Mouse (Mus musculus) CH12.LX (cell line): Measurements from ENCODE around the gene Wdr90. TPM values are rescaled to one million over a fixed set of nuclear protein-coding genes. Genes with fewer than 3 reads are reported as not detected.

Experiments used
- DNase-seq: peaks from one replicate; pipeline ENCODE4 v3.0.0-alpha.2; 2013; ENCODE audit errors: extremely low read depth
- H3K27ac ChIP-seq: 2 replicates; pipeline ENCODE4 v1.5.1; 2012; ENCODE audit warnings: low read depth, mild to moderate bottlenecking, control low read depth, moderate library complexity; ENCODE audit not compliant: insufficient read depth
- H3K27me3 ChIP-seq: replicated peaks from 2 replicates; pipeline ENCODE3; 2012; ENCODE audit warnings: inconsistent platforms
- H3K36me3 ChIP-seq, 2 experiments: replicated peaks in 1 of 2; 2 replicates each; pipeline versions ENCODE3 to v1.6.1; 2012; ENCODE audit warnings: inconsistent platforms in 1 of 2, low read length in 1 of 2, mild to moderate bottlenecking in 1 of 2, mixed read lengths in 1 of 2, moderate library complexity in 1 of 2; ENCODE audit not compliant: control insufficient read depth in 1 of 2, insufficient read depth in 1 of 2
- H3K4me1 ChIP-seq, 2 experiments: 2 replicates each; pipeline ENCODE4 v1.6.1; 2012; ENCODE audit warnings: inconsistent platforms in 1 of 2, moderate library complexity in 1 of 2; ENCODE audit not compliant: insufficient read depth in 2 of 2, control insufficient read depth in 1 of 2
- H3K4me2 ChIP-seq: 2 replicates; pipeline ENCODE4 v1.6.1; 2012; ENCODE audit warnings: low read depth, mild to moderate bottlenecking, control low read depth; ENCODE audit not compliant: poor library complexity, insufficient read depth, severe bottlenecking
- H3K4me3 ChIP-seq, 3 experiments: fragments of 150-350 bp in 1 of 3; sonication (generic) in 1 of 3; replicated peaks in 1 of 3; 2 replicates each; pipeline versions ENCODE3 to v1.5.1; 2011 to 2012; ENCODE audit warnings: low read depth in 2 of 3, low read length in 2 of 3, mild to moderate bottlenecking in 2 of 3, moderate library complexity in 2 of 3, control low read depth in 1 of 3, improper control_type of control experiment in 1 of 3, inconsistent platforms in 1 of 3, mixed read lengths in 1 of 3; ENCODE audit not compliant: poor library complexity in 1 of 3
- H3K79me2 ChIP-seq: replicated peaks from 2 replicates; pipeline ENCODE4 v1.6.1; 2012; ENCODE audit warnings: mild to moderate bottlenecking, moderate library complexity; ENCODE audit not compliant: control insufficient read depth, poor library complexity, insufficient read depth, severe bottlenecking; ENCODE audit errors: extremely low read depth
- H3K9ac ChIP-seq: 2 replicates; pipeline ENCODE4 v1.6.1; 2012; ENCODE audit warnings: low read depth, mild to moderate bottlenecking, control low read depth, moderate library complexity; ENCODE audit not compliant: insufficient read depth
- H3K9me3 ChIP-seq: replicated peaks from 2 replicates; pipeline ENCODE3; 2012; ENCODE audit warnings: low read length, inconsistent platforms, mixed read lengths
- BHLHE40 ChIP-seq: IDR thresholded peaks from 2 replicates; pipeline ENCODE4 v1.6.1; 2011; ENCODE audit warnings: mild to moderate bottlenecking, low read depth, low read length, improper control_type of control experiment
- ELF1 ChIP-seq: IDR thresholded peaks from 2 replicates; pipeline ENCODE4 v1.6.1; 2014; ENCODE audit warnings: low read depth, mild to moderate bottlenecking, inconsistent platforms, low read length, improper control_type of control experiment
- MAFK ChIP-seq: IDR thresholded peaks from 2 replicates; pipeline ENCODE4 v1.6.1; 2011; ENCODE audit warnings: low read length, improper control_type of control experiment; ENCODE audit not compliant: insufficient replicate concordance
- MAZ ChIP-seq: IDR thresholded peaks from 2 replicates; pipeline ENCODE4 v1.6.1; 2012; ENCODE audit warnings: low read depth, mild to moderate bottlenecking, inconsistent platforms, low read length, improper control_type of control experiment, moderate library complexity
- MXI1 ChIP-seq: IDR thresholded peaks from 2 replicates; pipeline ENCODE4 v1.6.1; 2011; ENCODE audit warnings: mild to moderate bottlenecking, low read depth, low read length, improper control_type of control experiment
- NRF1 ChIP-seq: IDR thresholded peaks from 2 replicates; pipeline ENCODE4 v1.6.1; 2014; ENCODE audit warnings: low read depth, mild to moderate bottlenecking, inconsistent platforms, low read length, improper control_type of control experiment, moderate library complexity
- POLR2AphosphoS2 ChIP-seq: IDR thresholded peaks from 2 replicates; pipeline ENCODE4 v1.6.1; 2011; ENCODE audit warnings: low read depth, low read length, improper control_type of control experiment
- RAD21 ChIP-seq: IDR thresholded peaks from 2 replicates; pipeline ENCODE4 v1.6.1; 2011; ENCODE audit warnings: low read depth, mild to moderate bottlenecking, low read length, improper control_type of control experiment, moderate library complexity
- SIN3A ChIP-seq: IDR thresholded peaks from 2 replicates; pipeline ENCODE4 v1.6.1; 2012; ENCODE audit warnings: low read length, improper control_type of control experiment, inconsistent platforms
- SMC3 ChIP-seq: IDR thresholded peaks from 2 replicates; pipeline ENCODE4 v1.6.1; 2011; ENCODE audit warnings: low read depth, low read length, improper control_type of control experiment
- USF1 ChIP-seq: IDR thresholded peaks from 2 replicates; pipeline ENCODE4 v1.6.1; 2014; ENCODE audit warnings: low read depth, mild to moderate bottlenecking, inconsistent platforms, low read length, improper control_type of control experiment
- USF2 ChIP-seq: conservative IDR thresholded peaks from 2 replicates; pipeline ENCODE4 v1.6.1; 2011; ENCODE audit warnings: low read depth, low read length, improper control_type of control experiment
- ZMIZ1 ChIP-seq: IDR thresholded peaks from 2 replicates; pipeline ENCODE4 v1.6.1; 2012; ENCODE audit warnings: low read depth, mild to moderate bottlenecking, inconsistent platforms, low read length, improper control_type of control experiment
- dilution Hi-C: fragments of 300-500 bp; cut with MboI; formaldehyde crosslinking; loops from 2 replicates; pipeline ENCODE4 v1.14.3; 2020; ENCODE audit warnings: low sequenced_read_pairs; ENCODE audit not compliant: extremely low pct_unique_long_range_greater_than_20kb, extremely low pct_ligation_motif_present
- in situ Hi-C: fragments of 300-500 bp; cut with MboI; formaldehyde crosslinking; loops from 3 replicates; pipeline ENCODE4 v1.14.3; 2019; ENCODE audit warnings: low sequenced_read_pairs, low pct_ligation_motif_present, low pct_unique_long_range_greater_than_20kb, mixed read lengths
- polyA plus RNA-seq: library from polyadenylated mRNA; unstranded; fragments of >175 nt; gene quantifications from 2 replicates; pipeline ENCODE4 v1.2.1, GENCODE M21; 2012; ENCODE audit warnings: low read depth; ENCODE audit not compliant: insufficient read length
- total RNA-seq, 2 experiments: library from RNA; depleted of rRNA; stranded (reverse); fragments of 300-350 nt in 1 of 2; fragments of >200 nt in 1 of 2; gene quantifications; 2 replicates each; pipeline ENCODE4 v1.2.3; 2012 to 2014

Gene Wdr90
- total and polyA plus RNA-seq, 3 experiments, result 16.0 to 38.0 (median 23.8) TPM

DNA sequence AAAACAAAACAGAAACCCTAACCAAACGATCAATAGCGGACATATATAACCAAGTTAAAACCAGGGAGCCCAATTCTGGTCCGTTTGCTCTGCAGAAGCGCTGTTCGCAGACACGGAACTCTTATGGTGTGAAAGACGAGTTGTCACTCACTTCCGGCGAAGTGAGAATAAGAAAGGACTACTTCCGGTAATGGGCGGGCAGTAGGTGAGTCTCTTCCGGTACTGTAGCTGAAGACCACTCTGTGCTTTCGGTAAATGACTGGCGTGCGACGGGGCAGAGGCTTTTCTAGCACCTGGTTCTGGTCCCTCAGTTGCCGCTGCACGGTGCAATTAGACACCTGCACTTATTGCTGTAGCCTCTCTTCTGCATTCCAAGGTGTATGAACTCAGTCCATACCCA lies 37.8 kb downstream of the Wdr90 start, which contains the start of gene Wdr24 (continued):
- TF ChIP-seq SIN3A (0 out of 2 replicates have a peak, but pooled peaks have one; percentile 43), POLR2AphosphoS2 (no peak), BHLHE40 (no peak), MAFK (no peak), USF2 (no peak), ZMIZ1 (no peak), ELF1 (peak; percentile 91), RAD21 (no peak), MXI1 (no peak)

DNA sequence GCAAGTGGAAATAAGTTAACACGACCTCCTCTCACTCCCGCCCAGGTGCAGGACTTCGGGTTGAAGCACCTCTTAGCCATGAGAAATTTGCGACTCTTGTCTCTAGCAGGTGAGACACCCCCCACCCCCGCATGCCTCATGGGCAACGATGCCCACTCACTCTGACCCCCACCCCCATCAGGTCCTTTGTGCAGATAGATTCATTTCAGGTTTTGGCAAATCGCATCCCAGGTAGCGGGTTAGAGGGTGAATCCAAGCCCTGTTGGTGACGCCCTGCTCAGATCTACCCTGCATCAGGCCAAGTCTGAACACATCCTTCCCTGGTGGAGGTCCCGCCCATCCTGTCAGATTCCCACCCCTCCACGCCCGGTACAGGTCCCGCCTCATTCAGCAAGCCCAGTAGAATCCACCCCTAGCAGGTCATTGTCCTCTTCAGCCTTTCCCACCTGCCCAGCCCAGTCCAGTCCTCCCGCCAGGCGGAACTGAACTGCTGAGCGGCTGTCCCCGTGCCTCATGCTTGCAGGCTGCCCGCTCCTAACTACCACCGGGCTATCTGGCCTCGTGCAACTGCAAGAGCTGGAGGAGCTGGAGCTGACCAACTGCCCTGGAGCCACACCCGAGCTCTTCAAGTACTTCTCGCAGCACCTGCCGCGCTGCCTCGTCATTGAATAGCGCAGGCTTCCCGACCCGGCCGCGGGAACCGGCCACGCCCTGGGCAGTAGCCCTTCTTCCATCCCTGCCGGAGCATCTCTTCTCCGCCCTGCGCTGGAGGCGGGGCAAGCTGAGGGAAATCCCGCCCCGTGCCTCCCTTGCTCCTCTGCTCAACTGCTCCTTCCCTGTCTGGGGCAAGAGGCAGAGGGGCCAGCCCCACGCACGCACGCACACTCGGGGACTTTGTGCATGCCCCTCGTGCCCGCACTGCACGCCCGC lies 42.2 kb downstream of the Wdr90 start:
- Histone ChIP-seq H3K79me2 (no peaks in the 10 kb centered on the region), H3K27me3 (peaks cover 81% of the 10 kb centered on the region), H3K27ac (no peak overlapping the region), H3K9ac (no peak overlapping the region), H3K9me3 (no peaks in the 10 kb centered on the region), H3K36me3 (no peaks in the 10 kb centered on the region), H3K4me1 (peaks cover 12 to 17% of the 10 kb centered on the region in 2 experiments), H3K4me2 (peak overlapping the region; percentile 76), H3K4me3 (peak overlapping the region in 1 of 3 experiments; percentile 15)
- no peak for DNase-seq
- in situ Hi-C loops, result no loop called here
- dilution Hi-C loops, result no loop called here
- TF ChIP-seq ELF1 (no peak), NRF1 (peak; percentile 36; the same call in 1 of the 2 replicates)

DNA sequence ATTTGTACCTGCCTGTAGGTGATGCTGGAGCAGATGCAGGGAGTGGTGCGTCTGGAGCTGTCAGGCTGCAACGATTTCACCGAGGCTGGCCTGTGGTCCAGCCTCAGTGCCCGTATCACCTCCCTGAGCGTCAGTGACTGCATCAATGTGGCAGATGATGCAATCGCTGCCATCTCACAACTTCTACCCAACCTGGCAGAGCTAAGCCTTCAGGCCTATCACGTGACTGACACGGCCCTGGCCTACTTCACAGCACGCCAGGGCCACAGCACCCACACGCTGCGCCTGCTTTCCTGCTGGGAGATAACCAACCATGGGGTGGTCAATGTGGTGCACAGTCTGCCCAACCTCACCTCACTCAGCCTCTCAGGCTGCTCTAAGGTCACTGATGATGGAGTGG lies 43.6 kb downstream of the Wdr90 start:
- DNase-seq, result no peak
- Histone ChIP-seq H3K79me2 (no peaks in the 10 kb centered on the region), H3K27me3 (peaks cover 94% of the 10 kb centered on the region), H3K4me1 (peaks cover 12 to 13% of the 10 kb centered on the region in 2 experiments), H3K9ac (no peak overlapping the region), H3K4me3 (no peak overlapping the region), H3K9me3 (no peaks in the 10 kb centered on the region), H3K4me2 (no peak overlapping the region), H3K36me3 (no peaks in the 10 kb centered on the region), H3K27ac (no peak overlapping the region)
- in situ Hi-C loops, result no loop called here
- dilution Hi-C loops, result no loop called here
- peak; percentile 15; the same call in 1 of the 2 replicates for TF ChIP-seq USF1
- no peak for TF ChIP-seq SMC3
- TF ChIP-seq MAZ, result no peak
